Mouse (Mus musculus) limb, embryonic 14.5 days (tissue): ENCODE results near the gene Upf2. TPM values are rescaled to one million over a fixed set of nuclear protein-coding genes. Genes with fewer than 3 reads are reported as not detected.

ENCODE experiments used
- ATAC-seq: fragments of 200-750 bp; cut with Nextera tagmentation; 2 replicates; pipeline ENCODE4 v1.8.0; 2017; ENCODE audit warnings: low read depth, moderate number of reproducible peaks, moderate TSS enrichment; ENCODE audit not compliant: low FRiP score
- DNase-seq: peaks from one replicate; pipeline ENCODE4 v3.0.0-alpha.2; 2015; ENCODE audit warnings: low spot score
- H3K27ac ChIP-seq: fragments of 300-500 bp; sonication (generic); replicated peaks from 2 replicates; pipeline ENCODE4 v1.5.1; 2014; ENCODE audit warnings: low read depth, mild to moderate bottlenecking, low read length, moderate library complexity, mixed read lengths
- H3K27me3 ChIP-seq: fragments of 300-500 bp; sonication (generic); 2 replicates; pipeline ENCODE4 v1.6.1; 2014; ENCODE audit warnings: low read length, mixed read lengths; ENCODE audit not compliant: control insufficient read depth, insufficient read depth
- H3K36me3 ChIP-seq: fragments of 300-500 bp; sonication (generic); 2 replicates; pipeline ENCODE4 v1.6.1; 2014; ENCODE audit warnings: mild to moderate bottlenecking, low read length, moderate library complexity, mixed read lengths; ENCODE audit not compliant: control insufficient read depth, insufficient read depth
- H3K4me1 ChIP-seq: fragments of 300-500 bp; sonication (generic); 2 replicates; pipeline ENCODE4 v1.6.1; 2014; ENCODE audit warnings: antibody characterized with exemption, low read length, mixed read lengths; ENCODE audit not compliant: control insufficient read depth, insufficient read depth
- H3K4me2 ChIP-seq: fragments of 300-500 bp; sonication (generic); replicated peaks from 2 replicates; pipeline ENCODE4 v1.6.1; 2014; ENCODE audit warnings: low read depth, mild to moderate bottlenecking, low read length, moderate library complexity; ENCODE audit not compliant: severe bottlenecking
- H3K4me3 ChIP-seq: fragments of 300-500 bp; sonication (generic); replicated peaks from 2 replicates; pipeline ENCODE4 v1.5.1; 2014; ENCODE audit warnings: low read length
- H3K9ac ChIP-seq: fragments of 300-500 bp; sonication (generic); 2 replicates; pipeline ENCODE4 v1.6.1; 2014; ENCODE audit warnings: mild to moderate bottlenecking, low read depth, low read length, moderate library complexity; ENCODE audit not compliant: severe bottlenecking
- H3K9me3 ChIP-seq: fragments of 300-500 bp; sonication (generic); 2 replicates; pipeline ENCODE4 v1.6.1; 2016; ENCODE audit warnings: low read length; ENCODE audit not compliant: control insufficient read depth
- POLR2A ChIP-seq: fragments of 200-500 bp; IDR thresholded peaks from 2 replicates; pipeline ENCODE4 v1.8.0; 2012; ENCODE audit warnings: inconsistent platforms, mild to moderate bottlenecking, moderate library complexity, borderline replicate concordance; ENCODE audit not compliant: insufficient read depth, insufficient read length; ENCODE audit errors: extremely low read depth
- WGBS: fragments of 180-500 bp; shearing (Covaris S2); extraction: QIAGEN DNeasy Blood & Tissue Kit; methylation state at CpG from one replicate; pipeline ENCODE4 v1.1.7; 2014; 5-methylcytosine and 5-hydroxymethylcytosine counted together
- polyA plus RNA-seq, 2 experiments: library from polyadenylated mRNA; depleted of rRNA in 1 of 2; stranded (reverse) in 1 of 2; unstranded in 1 of 2; fragments of >200 nt; fragmentation: Nextera tagmentation in 1 of 2; extraction: Ambion mirVana in 1 of 2; gene quantifications; 2 replicates each; pipeline versions ENCODE4 v1.2.1 to v1.2.3; 2012 to 2014

Upf2 gene
- polyA plus RNA-seq (2012; rRNA removed) (12.5 and 17.0 TPM in 2 replicates), polyA plus RNA-seq (2014; fragmentation: Nextera tagmentation; extraction: Ambion mirVana) (12.1 and 13.0 TPM in 2 replicates)

- Histone ChIP-seq H3K4me2 (peak within 1 kb of the TSS; percentile 74), H3K4me1 (peaks cover 4% of the 10 kb centered on the region), H3K4me3 (peak within 1 kb of the TSS; percentile 98), H3K9ac (peak within 1 kb of the TSS; percentile 90), H3K9me3 (no peaks in the 10 kb centered on the region), H3K27me3 (no peaks in the 10 kb centered on the region), H3K27ac (peak within 1 kb of the TSS; percentile 85), H3K36me3 (no peaks in the 10 kb centered on the region)
- peak; percentile 96 for DNase-seq
- TF ChIP-seq POLR2A, result peak; percentile 45; the same call in 1 of the 2 replicates
- peak; percentile 98 for ATAC-seq
- under 1% methylated on average over 38 of the region's 54 CpGs for WGBS
These were observed at the start of gene Upf2 for GRCm38 (mm10) chr2:5950766-5951595. TSS of gene Upf2 (plus strand) at chr2:5951469.

DNA sequence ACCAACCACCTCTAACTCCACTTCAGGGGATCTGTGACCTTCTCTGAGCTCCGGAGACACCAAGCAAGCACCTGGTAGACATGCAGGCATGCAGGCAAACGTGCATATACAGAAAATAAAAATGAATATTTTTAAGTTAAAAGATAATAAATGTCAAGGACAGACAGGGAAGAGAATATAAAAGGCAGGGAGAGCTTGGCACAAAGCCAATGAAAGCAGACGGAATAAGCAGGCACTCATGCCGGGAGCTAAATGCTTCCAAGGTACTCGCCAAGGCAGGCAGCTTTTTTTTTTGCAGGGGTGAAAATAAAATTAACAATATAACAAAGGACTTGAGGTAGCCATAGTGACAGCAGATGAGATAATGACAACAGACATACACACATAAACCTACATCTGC lies 45.2 kb upstream of the Upf2 start:
- DNase-seq (peak; percentile 44), ATAC-seq (no peak)
- 32% methylated on average over 5 of the region's 5 CpGs for WGBS

DNA sequence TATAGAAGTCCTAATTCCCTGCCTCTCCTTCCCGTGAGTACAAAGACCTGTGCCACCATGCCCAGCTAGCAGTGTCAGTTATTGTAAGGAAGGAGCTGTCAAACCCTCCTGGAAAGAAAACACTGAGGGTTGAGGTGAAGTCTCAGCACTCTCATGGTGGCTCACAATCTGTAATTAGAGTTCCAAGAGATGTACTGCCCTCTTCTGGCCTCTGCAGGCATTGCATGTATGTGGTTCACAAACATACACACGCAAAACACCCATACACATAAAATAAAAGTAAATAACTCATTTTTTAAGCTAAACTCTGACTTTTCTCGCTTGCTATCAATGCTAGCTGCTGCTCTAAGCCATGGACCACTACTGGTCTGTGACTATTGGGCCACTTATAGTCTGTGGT lies 44.6 kb upstream of the Upf2 start:
- no peak for TF ChIP-seq POLR2A
- WGBS, result 64% methylated on average over 3 of the region's 3 CpGs

More for the DNA sequence above, 45.2 kb upstream of the Upf2 start:
- Histone ChIP-seq H3K4me1 (no peaks in the 10 kb centered on the region), H3K9ac (no peak overlapping the region), H3K27me3 (no peaks in the 10 kb centered on the region), H3K27ac (no peak overlapping the region), H3K4me2 (no peak overlapping the region), H3K4me3 (no peak overlapping the region), H3K9me3 (no peaks in the 10 kb centered on the region), H3K36me3 (peaks cover 20% of the 10 kb centered on the region)
- TF ChIP-seq POLR2A, result no peak

GRCm38 (mm10) chr2:5911282-5911965 lies 39.8 kb upstream of the Upf2 start:
- Histone ChIP-seq H3K4me1 (no peaks in the 10 kb centered on the region), H3K9ac (no peak overlapping the region), H3K4me3 (no peak overlapping the region), H3K27ac (no peak overlapping the region), H3K36me3 (0 out of 2 replicates have a peak, but pooled peaks cover 8% of the 10 kb centered on the region), H3K4me2 (no peak overlapping the region), H3K9me3 (no peaks in the 10 kb centered on the region), H3K27me3 (no peaks in the 10 kb centered on the region)
- no peak for TF ChIP-seq POLR2A
- 74% methylated on average over 16 of the region's 16 CpGs for WGBS
- DNase-seq (peak; percentile 9), ATAC-seq (no peak)

More for the DNA sequence above, 44.6 kb upstream of the Upf2 start:
- peak; percentile 51 for DNase-seq
- no peak overlapping the region for H3K4me2 ChIP-seq
- peaks cover 22% of the 10 kb centered on the region for H3K36me3 ChIP-seq
- no peak overlapping the region for H3K27ac ChIP-seq
- H3K4me3 ChIP-seq, result no peak overlapping the region
- no peaks in the 10 kb centered on the region for H3K9me3 ChIP-seq
- no peaks in the 10 kb centered on the region for H3K27me3 ChIP-seq
- no peak overlapping the region for H3K9ac ChIP-seq
- no peaks in the 10 kb centered on the region for H3K4me1 ChIP-seq
- no peak for ATAC-seq

GRCm38 (mm10) chr2:5922823-5923222 lies 28.4 kb upstream of the Upf2 start:
- DNase-seq, result no peak
- Histone ChIP-seq H3K4me3 (no peak overlapping the region), H3K4me2 (no peak overlapping the region), H3K9me3 (no peaks in the 10 kb centered on the region), H3K36me3 (peaks cover 19% of the 10 kb centered on the region), H3K27ac (no peak overlapping the region), H3K4me1 (no peaks in the 10 kb centered on the region), H3K9ac (no peak overlapping the region), H3K27me3 (no peaks in the 10 kb centered on the region)
- ATAC-seq, result no peak
- WGBS, result 94% methylated on average over 6 of the region's 6 CpGs
- no peak for TF ChIP-seq POLR2A
